Mouse (Mus musculus) cerebellum, adult 2 months (tissue): Measurements from ENCODE around the gene Cpox.

Experiments
- CTCF ChIP-seq: fragments of 200-500 bp; IDR thresholded peaks from 2 replicates; pipeline ENCODE4 v1.5.1; 2011; ENCODE audit warnings: low read depth, mild to moderate bottlenecking, control low read depth, low read length, moderate library complexity, borderline replicate concordance; ENCODE audit not compliant: insufficient read depth
- POLR2A ChIP-seq: fragments of 200-500 bp; IDR thresholded peaks from 2 replicates; pipeline ENCODE4 v1.6.1; 2011; ENCODE audit warnings: low read length, control low read depth, borderline replicate concordance; ENCODE audit not compliant: insufficient read depth

DNA sequence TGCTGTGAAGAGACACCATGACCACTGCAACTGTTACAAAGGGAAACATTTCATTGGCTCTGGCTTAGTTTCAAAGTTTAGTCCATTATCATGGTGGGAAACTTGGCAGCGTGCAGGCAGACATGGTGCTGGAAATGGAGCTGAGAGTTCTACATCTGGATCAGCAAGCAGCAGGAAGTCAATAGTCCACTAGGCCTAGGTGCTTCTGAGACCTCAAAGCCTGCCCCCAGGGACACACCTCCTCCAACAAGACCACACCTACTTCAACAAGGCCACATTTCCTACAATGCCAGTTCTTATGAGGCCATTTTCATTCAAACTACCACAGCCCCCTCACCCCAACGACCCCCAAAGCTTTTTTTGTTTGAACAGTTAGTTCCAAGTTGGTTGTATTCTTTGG, 40.4 kb upstream of the Cpox start:
- TF ChIP-seq CTCF (no peak), POLR2A (no peak)
